Mouse (Mus musculus) kidney, adult 11 months (tissue): Measurements from ENCODE around the gene Vat1l.

Experiments
- DNase-seq: peaks from one replicate; pipeline ENCODE4 v3.0.0; 2022

Gene Vat1l

GRCm38 (mm10) chr8:114300072-114300471, 94.7 kb downstream of the Vat1l start:
- DNase-seq, result no peak

GRCm38 (mm10) chr8:114306296-114306695, 100.9 kb downstream of the Vat1l start:
- no peak for DNase-seq

- no peak for DNase-seq
These were observed 109.4 kb downstream of the Vat1l start for GRCm38 (mm10) chr8:114314669-114315325.

DNA sequence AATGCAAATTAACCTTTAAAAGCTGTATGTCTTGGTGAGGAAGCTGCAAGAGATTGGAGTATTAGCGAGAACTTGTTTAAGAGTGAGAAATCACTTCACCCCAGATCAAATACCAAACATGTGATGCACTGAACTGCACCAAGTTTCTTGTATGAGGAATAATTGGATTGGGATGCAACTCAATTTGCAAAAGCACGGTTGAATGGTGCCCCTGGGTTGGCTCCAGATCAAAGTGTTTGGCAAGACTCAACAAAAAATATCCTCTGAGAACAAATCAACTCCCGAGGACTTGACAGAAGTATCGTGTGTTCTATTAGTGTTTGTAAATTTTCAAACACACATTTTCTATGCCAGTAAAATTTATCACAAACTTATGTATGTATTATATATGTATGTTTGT, 112.7 kb downstream of the Vat1l start:
- DNase-seq, result no peak

DNA sequence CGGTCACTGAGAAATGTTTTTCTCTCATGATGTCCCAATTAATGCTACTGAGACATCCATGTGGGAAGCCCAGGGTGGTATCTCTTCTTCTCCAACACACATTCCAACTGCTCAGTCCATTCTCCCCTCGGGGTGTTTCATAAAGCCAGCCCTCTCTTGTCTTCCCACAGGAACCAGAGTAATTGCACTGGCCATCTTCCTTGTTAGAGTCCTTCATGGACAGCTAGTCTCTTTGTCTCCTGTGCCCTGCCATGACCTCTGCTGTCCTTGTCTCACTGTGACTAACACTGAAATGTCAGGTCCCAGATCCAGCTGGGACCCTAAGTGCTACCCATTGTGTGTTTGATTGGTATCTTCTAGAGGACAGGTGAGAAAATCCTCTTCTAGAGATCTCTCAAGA, 116.7 kb downstream of the Vat1l start:
- no peak for DNase-seq

GRCm38 (mm10) chr8:114331928-114332327, 126.5 kb downstream of the Vat1l start:
- DNase-seq, result no peak

- DNase-seq, result no peak
These were observed 127.5 kb downstream of the Vat1l start for GRCm38 (mm10) chr8:114332949-114333348.

GRCm38 (mm10) chr8:114335721-114336120, 130.3 kb downstream of the Vat1l start:
- no peak for DNase-seq

GRCm38 (mm10) chr8:114342276-114342675, 136.9 kb downstream of the Vat1l start:
- no peak for DNase-seq

DNA sequence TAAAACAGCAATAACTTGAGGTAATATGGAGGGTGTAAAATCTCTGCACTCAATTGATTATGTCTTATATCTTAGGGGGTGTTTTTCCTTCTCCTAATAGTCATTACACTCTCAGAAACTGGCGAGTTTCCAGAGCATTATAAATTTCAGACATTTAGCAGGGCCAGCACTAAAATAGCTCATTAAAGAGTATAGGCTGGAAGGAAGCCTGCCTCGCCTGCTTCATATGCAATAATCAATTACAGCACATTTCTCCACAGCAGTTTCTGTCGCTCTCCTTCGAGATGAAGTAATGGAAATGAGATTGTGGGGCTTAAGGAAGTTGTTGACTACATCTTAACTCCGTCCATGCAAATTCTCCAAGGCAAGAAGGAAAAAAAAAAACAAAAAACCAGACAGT, 139.4 kb downstream of the Vat1l start:
- no peak for DNase-seq

DNA sequence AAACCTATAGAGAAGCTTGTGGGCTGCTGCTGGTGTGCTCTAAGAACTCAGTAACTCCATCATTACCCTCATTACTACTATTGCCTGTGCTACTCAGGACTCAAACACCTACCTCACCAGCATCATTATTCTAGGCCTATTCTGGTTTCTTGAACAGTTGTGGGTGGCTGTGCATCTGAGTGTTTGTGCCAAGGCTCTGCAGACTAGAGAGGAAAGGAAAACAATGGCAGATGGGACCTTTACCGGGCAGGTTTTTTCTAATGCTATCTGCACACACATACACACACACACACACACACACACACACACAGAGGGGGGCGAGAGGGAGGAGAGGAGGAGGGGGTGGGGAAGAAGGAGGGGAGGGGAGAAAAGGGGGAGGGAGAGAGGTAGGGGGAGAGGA, 140.6 kb downstream of the Vat1l start:
- no peak for DNase-seq

DNA sequence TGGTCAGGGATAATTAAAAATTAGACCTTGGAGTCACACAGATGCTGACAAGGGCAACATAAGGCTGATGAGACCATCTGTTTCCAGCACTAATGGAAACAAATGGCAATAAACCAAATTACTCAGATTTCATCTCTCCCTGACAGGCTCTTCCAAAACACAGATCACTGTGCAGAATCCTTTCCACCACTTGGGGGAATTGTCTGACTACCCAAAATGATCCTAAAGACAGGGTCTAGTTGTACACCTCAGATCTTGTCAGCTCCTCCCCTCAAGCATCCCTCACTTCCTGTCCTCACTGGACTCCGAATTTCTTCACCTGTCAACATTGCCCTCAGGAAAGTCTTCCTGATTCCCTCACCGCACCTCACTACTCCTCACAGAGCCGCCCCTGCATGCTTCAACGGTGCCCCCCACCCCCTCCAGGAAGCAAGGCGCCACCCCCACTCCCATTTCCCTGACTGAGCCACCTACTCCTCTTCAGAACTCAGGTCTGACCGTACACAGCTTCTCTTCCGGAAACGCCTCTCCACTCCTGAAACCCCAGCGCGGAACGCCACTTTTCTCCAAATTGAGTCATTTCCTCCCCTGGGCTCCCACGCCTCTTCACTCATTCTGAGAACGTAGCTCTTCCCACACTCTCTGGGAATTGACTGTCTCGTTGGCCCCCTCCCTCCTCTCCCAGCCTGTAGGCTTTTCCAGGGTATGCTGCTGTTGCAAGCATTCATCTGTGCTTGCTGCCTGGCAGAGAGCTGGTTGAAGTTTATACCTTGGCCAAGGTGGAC, 146.4 kb downstream of the Vat1l start:
- DNase-seq, result no peak

DNA sequence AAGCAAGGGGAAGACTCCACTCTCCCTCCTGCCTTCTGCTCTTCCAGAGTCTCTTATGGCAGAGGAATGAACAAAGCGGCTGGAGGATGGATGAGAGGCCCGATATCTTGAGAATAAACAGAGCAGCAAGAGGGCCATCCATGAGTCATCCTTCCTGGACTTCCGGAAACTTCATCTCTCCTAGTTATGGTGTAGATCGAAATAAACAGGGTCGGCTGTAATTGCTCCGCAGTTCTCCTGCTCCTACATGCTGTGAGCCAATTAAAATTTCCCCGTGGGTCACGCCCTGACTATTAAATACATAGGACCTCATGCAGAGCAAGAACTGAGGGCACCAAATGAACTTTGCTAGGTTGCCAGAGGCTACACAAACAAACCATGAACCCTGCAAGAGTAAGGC, 155.1 kb downstream of the Vat1l start:
- no peak for DNase-seq

GRCm38 (mm10) chr8:114363167-114363566, 157.8 kb downstream of the Vat1l start:
- DNase-seq, result no peak

- no peak for DNase-seq
These were observed 158.2 kb downstream of the Vat1l start for GRCm38 (mm10) chr8:114363656-114364055.

- DNase-seq, result peak; percentile 34
These were observed 163.9 kb downstream of the Vat1l start for GRCm38 (mm10) chr8:114369038-114369976.

GRCm38 (mm10) chr8:114374390-114374789, 169.0 kb downstream of the Vat1l start:
- no peak for DNase-seq

DNA sequence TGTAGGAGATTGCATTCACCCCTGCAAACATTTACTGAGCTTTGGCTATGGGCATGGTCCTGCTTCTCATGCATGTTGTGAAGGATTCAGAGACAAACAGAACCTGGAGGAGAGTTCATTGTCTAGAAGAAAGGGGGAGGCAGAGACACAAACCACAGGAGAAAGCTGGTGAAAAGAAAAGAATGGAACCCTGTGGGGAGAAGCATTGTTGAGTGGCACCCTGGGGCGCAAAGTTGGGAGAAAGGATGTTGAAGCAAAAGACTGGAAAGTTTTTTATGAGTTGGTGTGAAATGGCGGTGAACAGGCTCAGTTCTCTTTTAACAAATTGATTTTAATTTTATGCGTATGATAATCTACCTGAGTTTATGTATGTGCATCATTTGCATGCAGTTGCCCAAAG, 178.8 kb downstream of the Vat1l start:
- no peak for DNase-seq

- DNase-seq, result no peak
These were observed 182.1 kb downstream of the Vat1l start for GRCm38 (mm10) chr8:114387494-114387893.

DNA sequence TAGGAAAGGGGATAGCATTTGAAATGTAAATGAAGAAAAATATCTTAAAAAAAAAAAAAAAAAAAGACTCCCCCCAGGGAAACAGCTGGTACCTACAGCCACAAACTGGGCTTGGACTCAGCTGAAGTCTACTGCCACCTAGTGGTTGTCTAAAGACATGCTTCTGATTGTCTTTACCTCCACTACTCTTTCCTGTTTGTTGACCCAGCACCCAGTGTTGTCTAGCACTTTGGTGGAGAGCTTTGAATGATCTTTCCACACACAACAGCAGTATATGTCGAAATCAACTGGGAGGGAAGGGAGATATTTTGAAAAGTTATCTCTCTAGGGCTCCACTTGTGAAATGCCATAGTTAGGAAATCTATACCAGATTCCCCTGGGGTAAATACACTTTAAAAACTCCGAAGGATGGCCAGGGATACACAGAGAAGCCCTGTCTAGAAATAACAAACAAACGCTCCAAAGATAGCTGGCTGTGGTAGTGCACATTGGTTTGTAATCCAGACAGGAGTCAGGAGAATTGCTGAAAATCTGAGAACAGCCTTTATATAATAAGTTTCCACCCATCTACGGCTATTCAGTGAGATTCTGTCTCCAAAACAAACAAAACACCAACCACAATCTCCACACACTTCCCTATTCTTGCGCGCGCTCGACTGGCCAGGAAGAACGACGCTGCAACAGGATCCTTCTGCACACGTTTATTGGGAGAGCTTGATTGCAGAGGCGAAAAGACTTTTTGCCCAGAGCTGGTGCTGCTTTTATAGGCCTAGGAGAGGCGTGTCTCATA, 185.2 kb downstream of the Vat1l start:
- no peak for DNase-seq

DNA sequence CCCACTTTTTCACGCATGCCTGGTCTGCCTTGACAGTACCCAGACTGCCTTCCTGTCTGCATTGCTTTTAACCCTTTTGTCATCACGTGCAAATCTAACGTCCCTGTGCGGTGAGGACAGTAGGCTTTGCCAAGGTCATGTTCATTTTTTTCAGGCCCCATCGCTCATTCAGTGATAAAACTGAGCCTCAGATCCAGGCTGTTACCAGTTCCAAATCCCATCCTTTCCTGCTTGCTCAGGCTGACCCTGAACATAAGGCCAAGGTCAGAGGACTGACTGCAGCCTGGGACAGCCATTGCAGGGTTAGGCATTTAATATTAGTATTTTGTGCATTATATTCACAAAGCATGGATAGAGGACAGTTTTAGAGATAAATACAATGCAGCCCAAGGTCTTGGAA, 192.9 kb downstream of the Vat1l start:
- DNase-seq, result no peak

GRCm38 (mm10) chr8:114399273-114399672, 193.9 kb downstream of the Vat1l start:
- DNase-seq, result no peak

DNA sequence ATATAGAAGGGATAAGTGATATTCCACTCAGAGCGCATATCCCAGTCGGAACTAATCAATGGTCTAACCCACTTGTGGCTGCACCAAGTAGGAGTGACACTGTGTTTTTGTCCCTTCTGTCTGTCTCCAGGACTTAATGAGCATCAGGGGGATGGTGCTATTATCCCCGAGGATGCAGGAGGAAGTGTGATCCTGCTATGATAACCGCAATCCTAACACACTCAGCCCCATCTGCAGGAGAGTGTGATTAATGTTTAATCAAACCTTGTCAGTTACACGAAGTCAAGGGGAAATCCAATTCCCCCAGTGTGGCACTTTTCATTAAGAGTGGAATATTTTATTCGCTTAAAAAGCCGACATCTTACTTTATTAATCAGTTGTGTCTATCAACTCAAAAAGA, 196.3 kb downstream of the Vat1l start:
- DNase-seq, result no peak
